Mouse (Mus musculus): ENCODE measurements around the gene Lgals3bp. TPM values are rescaled to one million over a fixed set of nuclear protein-coding genes. Genes with fewer than 3 reads are reported as not detected.
A peak's percentile ranks its signal among the peaks of the same experiment; 100 is the strongest.

Gene Lgals3bp
- polyA plus RNA-seq, 1 experiment = 565 TPM

- Histone ChIP-seq H3K27ac (ENCODE audit: control insufficient read depth, insufficient read depth, low read length) (no peak overlapping the region), H3K4me3 (ENCODE audit: control insufficient read depth, insufficient read depth, low read length) (no peak overlapping the region), H3K36me3 (ENCODE audit: control insufficient read depth, insufficient read depth, low read length) (no peaks in the 10 kb centered on the region), H3K4me1 (replicated peaks; ENCODE audit: control insufficient read depth, insufficient read depth, low read length) (peaks cover 30% of the 10 kb centered on the region), H3K27me3 (ENCODE audit: control insufficient read depth, insufficient read depth, low read length) (no peaks in the 10 kb centered on the region)
- no peak for DNase-seq
- no peak for TF ChIP-seq CTCF (IDR thresholded peaks at IDR 0.05; ENCODE audit: borderline replicate concordance, control insufficient read depth, extremely low read depth, insufficient read depth, low read length, poor library complexity)
- no peak for TF ChIP-seq POLR2A (IDR thresholded peaks at IDR 0.05; ENCODE audit: control insufficient read depth, extremely low read depth, insufficient read depth, low read length, poor library complexity)
- 77% methylated on average over 4 of the region's 4 CpGs for WGBS
Observed at GRCm38 (mm10) chr11:118430291-118430885, 28.5 kb upstream of the Lgals3bp start.

GRCm38 (mm10) chr11:118428944-118429709 is 27.2 kb upstream of the Lgals3bp start:
- H3K27ac ChIP-seq (ENCODE audit: control insufficient read depth, insufficient read depth, low read length) = peak overlapping the region; percentile 10; the same call in 1 of the 2 replicates
- TF ChIP-seq POLR2A (IDR thresholded peaks at IDR 0.05; ENCODE audit: control insufficient read depth, extremely low read depth, insufficient read depth, low read length, poor library complexity) = no peak
- TF ChIP-seq CTCF (IDR thresholded peaks at IDR 0.05; ENCODE audit: borderline replicate concordance, control insufficient read depth, extremely low read depth, insufficient read depth, low read length, poor library complexity) = no peak
- 77% methylated on average over 8 of the region's 8 CpGs for WGBS
- no peak overlapping the region for H3K4me3 ChIP-seq (ENCODE audit: control insufficient read depth, insufficient read depth, low read length)
- H3K4me1 ChIP-seq (replicated peaks; ENCODE audit: control insufficient read depth, insufficient read depth, low read length) = peaks cover 23% of the 10 kb centered on the region
- no peak for DNase-seq
- no peaks in the 10 kb centered on the region for H3K27me3 ChIP-seq (ENCODE audit: control insufficient read depth, insufficient read depth, low read length)
- no peaks in the 10 kb centered on the region for H3K36me3 ChIP-seq (ENCODE audit: control insufficient read depth, insufficient read depth, low read length)

- DNase-seq = no peak
- Histone ChIP-seq H3K4me3 (ENCODE audit: control insufficient read depth, insufficient read depth, low read length) (no peak overlapping the region), H3K27me3 (ENCODE audit: control insufficient read depth, insufficient read depth, low read length) (no peaks in the 10 kb centered on the region), H3K4me1 (replicated peaks; ENCODE audit: control insufficient read depth, insufficient read depth, low read length) (peaks cover 26% of the 10 kb centered on the region), H3K36me3 (ENCODE audit: control insufficient read depth, insufficient read depth, low read length) (no peaks in the 10 kb centered on the region), H3K27ac (ENCODE audit: control insufficient read depth, insufficient read depth, low read length) (no peak overlapping the region)
- TF ChIP-seq POLR2A (IDR thresholded peaks at IDR 0.05; ENCODE audit: control insufficient read depth, extremely low read depth, insufficient read depth, low read length, poor library complexity) (no peak), CTCF (IDR thresholded peaks at IDR 0.05; ENCODE audit: borderline replicate concordance, control insufficient read depth, extremely low read depth, insufficient read depth, low read length, poor library complexity) (no peak)
- WGBS = 8% methylated on average over 11 of the region's 11 CpGs
Observed at GRCm38 (mm10) chr11:118428460-118428868, 26.6 kb upstream of the Lgals3bp start.

GRCm38 (mm10) chr11:118427986-118428385 is 26.1 kb upstream of the Lgals3bp start, which contains the start of gene C1qtnf1:
Gene C1qtnf1 (plus strand): TSS chr11:118428203.
- no peak within 1 kb of the TSS for H3K27ac ChIP-seq (ENCODE audit: control insufficient read depth, insufficient read depth, low read length)
- no peaks in the 10 kb centered on the region for H3K27me3 ChIP-seq (ENCODE audit: control insufficient read depth, insufficient read depth, low read length)
- peaks cover 29% of the 10 kb centered on the region for H3K4me1 ChIP-seq (replicated peaks; ENCODE audit: control insufficient read depth, insufficient read depth, low read length)
- DNase-seq = peak; percentile 49
- WGBS = 0% methylated on average over 8 of the region's 8 CpGs
- H3K36me3 ChIP-seq (ENCODE audit: control insufficient read depth, insufficient read depth, low read length) = no peaks in the 10 kb centered on the region
- H3K4me3 ChIP-seq (ENCODE audit: control insufficient read depth, insufficient read depth, low read length) = no peak within 1 kb of the TSS
- TF ChIP-seq CTCF (IDR thresholded peaks at IDR 0.05; ENCODE audit: borderline replicate concordance, control insufficient read depth, extremely low read depth, insufficient read depth, low read length, poor library complexity) = no peak

- WGBS = 38% methylated on average over 3 of the region's 3 CpGs
- peaks cover 29% of the 10 kb centered on the region for H3K4me1 ChIP-seq (replicated peaks; ENCODE audit: control insufficient read depth, insufficient read depth, low read length)
- H3K4me3 ChIP-seq (ENCODE audit: control insufficient read depth, insufficient read depth, low read length) = no peak overlapping the region
- TF ChIP-seq POLR2A (IDR thresholded peaks at IDR 0.05; ENCODE audit: control insufficient read depth, extremely low read depth, insufficient read depth, low read length, poor library complexity) = no peak
- no peak for TF ChIP-seq CTCF (IDR thresholded peaks at IDR 0.05; ENCODE audit: borderline replicate concordance, control insufficient read depth, extremely low read depth, insufficient read depth, low read length, poor library complexity)
- no peaks in the 10 kb centered on the region for H3K36me3 ChIP-seq (ENCODE audit: control insufficient read depth, insufficient read depth, low read length)
- no peaks in the 10 kb centered on the region for H3K27me3 ChIP-seq (ENCODE audit: control insufficient read depth, insufficient read depth, low read length)
- no peak for DNase-seq
- H3K27ac ChIP-seq (ENCODE audit: control insufficient read depth, insufficient read depth, low read length) = no peak overlapping the region
Observed at GRCm38 (mm10) chr11:118427266-118427779, 25.4 kb upstream of the Lgals3bp start.

GRCm38 (mm10) chr11:118426765-118427164 is 24.9 kb upstream of the Lgals3bp start:
- WGBS = 76% methylated on average over 5 of the region's 5 CpGs
- no peak for DNase-seq
- H3K4me3 ChIP-seq (ENCODE audit: control insufficient read depth, insufficient read depth, low read length) = no peak overlapping the region
- H3K27ac ChIP-seq (ENCODE audit: control insufficient read depth, insufficient read depth, low read length) = no peak overlapping the region
- no peaks in the 10 kb centered on the region for H3K36me3 ChIP-seq (ENCODE audit: control insufficient read depth, insufficient read depth, low read length)
- peaks cover 29% of the 10 kb centered on the region for H3K4me1 ChIP-seq (replicated peaks; ENCODE audit: control insufficient read depth, insufficient read depth, low read length)
- no peaks in the 10 kb centered on the region for H3K27me3 ChIP-seq (ENCODE audit: control insufficient read depth, insufficient read depth, low read length)
- TF ChIP-seq POLR2A (IDR thresholded peaks at IDR 0.05; ENCODE audit: control insufficient read depth, extremely low read depth, insufficient read depth, low read length, poor library complexity) = no peak
